ENCODE assay signal across 9 mouse cellular contexts in genomic region chr5:38366650-38367470, GRCm38 (mm10). TPM values are rescaled to one million over a fixed set of nuclear protein-coding genes. Genes with fewer than 3 reads are reported as not detected.
DNase-seq lines count a peak whose midpoint lies in the region; ATAC-seq and TF ChIP-seq lines count a peak whose summit lies in the region.
"Had no signal": no experiment of that assay in that cellular context is flagged by ENCODE, and none has a peak within 500 bp of the region (broad histone marks: within the 10 kb centered on the region; RNA-seq: fewer than 3 reads in every experiment).

No protein-coding gene starts in this region.

- H3K27ac ChIP-seq in forebrain, embryonic 10.5 days: peak overlapping the region; percentile 27; the same call in 1 of the 2 replicates
- H3K27ac ChIP-seq in heart, postnatal 0 days (ENCODE audit: low read depth): no peak overlapping the region

- no peak overlapping the region for H3K9ac ChIP-seq in heart, postnatal 0 days (replicated peaks; ENCODE audit: low read depth, low read length)

- no peaks in the 10 kb centered on the region for H3K36me3 ChIP-seq in forebrain, embryonic 10.5 days (replicated peaks)
- no peaks in the 10 kb centered on the region for H3K36me3 ChIP-seq in heart, postnatal 0 days (replicated peaks; ENCODE audit: control insufficient read depth, insufficient read depth, low read length)

- TF ChIP-seq CTCF in heart, postnatal 0 days (IDR thresholded peaks at IDR 0.05; ENCODE audit: low read depth): no peak

- peak; percentile 13 to 21 for DNase-seq in left cerebral cortex, adult 8-10 months (ENCODE audit: low spot score in 2 of 2)
- no peak for DNase-seq in left cerebral cortex, adult 11 months (ENCODE audit: low spot score)
- peak; percentile 30 for DNase-seq in forebrain, embryonic 10.5 days (ENCODE audit: extremely low spot score, low spot score)
- DNase-seq in heart, postnatal 0 days (ENCODE audit: low spot score): peak; percentile 7
- DNase-seq in kidney, postnatal 10 days: peak; percentile 80
- DNase-seq in lung, postnatal 25 days (ENCODE audit: low spot score): peak; percentile 12
- DNase-seq in retina, postnatal 1 day: peak; percentile 57
- no peak for DNase-seq in layer of hippocampus, adult 9-11 months

- H3K4me1 ChIP-seq in forebrain, embryonic 10.5 days: peaks cover 26% of the 10 kb centered on the region
- H3K4me1 ChIP-seq in heart, postnatal 0 days (ENCODE audit: control insufficient read depth, insufficient read depth): peaks cover 12% of the 10 kb centered on the region

- peak overlapping the region; percentile 61 for H3K4me2 ChIP-seq in heart, postnatal 0 days (ENCODE audit: low read depth, low read length)

- 11% methylated on average over 18 of the region's 18 CpGs for WGBS in forebrain, embryonic 10.5 days
- WGBS in heart, postnatal 0 days: 7% methylated on average over 18 of the region's 18 CpGs

- peaks cover 36% of the 10 kb centered on the region for H3K27me3 ChIP-seq in forebrain, embryonic 10.5 days (ENCODE audit: poor library complexity, severe bottlenecking)
- H3K27me3 ChIP-seq in heart, postnatal 0 days (ENCODE audit: control insufficient read depth, insufficient read depth, low read length): no peaks in the 10 kb centered on the region

- peak overlapping the region; percentile 44 for H3K4me3 ChIP-seq in forebrain, embryonic 10.5 days
- H3K4me3 ChIP-seq in heart, postnatal 0 days (ENCODE audit: low read depth, low read length): peak overlapping the region; percentile 34

- TF ChIP-seq EP300 in heart, postnatal 0 days (IDR thresholded peaks at IDR 0.05; ENCODE audit: low read depth): no peak

- no peaks in the 10 kb centered on the region for H3K9me3 ChIP-seq in forebrain, embryonic 10.5 days
- H3K9me3 ChIP-seq in heart, postnatal 0 days (replicated peaks; ENCODE audit: control insufficient read depth, low read length): no peaks in the 10 kb centered on the region

- peak; percentile 51 for ATAC-seq in heart, postnatal 0 days (ENCODE audit: insufficient read depth, low read depth)

RNA-seq across cellular contexts. Expression of gene Drd5, which starts 47.7 kb away (rescaled TPM):
- total RNA-seq in left cerebral cortex, adult 8-10 months (2022): 1 to 10 TPM; 2.0 to 2.9 (median 2.6) TPM
- 0.05 TPM in 1 of 2 replicates, not detected in the other for polyA plus RNA-seq in forebrain, embryonic 10.5 days (2016; fragmentation: Nextera tagmentation; extraction: Ambion mirVana)
- total RNA-seq in heart, postnatal 0 days (2014; rRNA removed; ENCODE audit: low replicate concordance): not detected in 2 replicates
- not detected in 2 replicates for polyA plus RNA-seq in heart, postnatal 0 days (2015; fragmentation: Nextera tagmentation; extraction: Ambion mirVana)
- total RNA-seq: gastrocnemius, postnatal 36 days had no signal

Comparison
In these comparisons a context has a peak if more than half of its experiments do, and no peak if none do; other contexts are left out.
1. DNase-seq: peak in left cerebral cortex, adult 8-10 months (2 of 2), forebrain, embryonic 10.5 days (single experiment), heart, postnatal 0 days (single experiment), kidney, postnatal 10 days (single experiment), lung, postnatal 25 days (single experiment) and retina, postnatal 1 day (single experiment); none in left cerebral cortex, adult 11 months (single experiment) and layer of hippocampus, adult 9-11 months (single experiment).